Mouse (Mus musculus) naive thymus-derived CD4-positive, alpha-beta T cell, adult 5 months (primary cell): ENCODE data around the gene Zbtb40. TPM values are rescaled to one million over a fixed set of nuclear protein-coding genes. Genes with fewer than 3 reads are reported as not detected.

Experiments used
- polyA plus RNA-seq: library from polyadenylated mRNA; unstranded; fragments of 100-300 nt; shearing (Covaris generic); gene quantifications from one replicate; pipeline ENCODE4 v1.2.1, GENCODE M21; 2017

Gene Zbtb40
- polyA plus RNA-seq: 9.8 TPM

GRCm38 (mm10) chr4:137048550-137049032, at the start of gene Zbtb40:
Zbtb40 (minus strand) TSS chr4:137048801.

DNA sequence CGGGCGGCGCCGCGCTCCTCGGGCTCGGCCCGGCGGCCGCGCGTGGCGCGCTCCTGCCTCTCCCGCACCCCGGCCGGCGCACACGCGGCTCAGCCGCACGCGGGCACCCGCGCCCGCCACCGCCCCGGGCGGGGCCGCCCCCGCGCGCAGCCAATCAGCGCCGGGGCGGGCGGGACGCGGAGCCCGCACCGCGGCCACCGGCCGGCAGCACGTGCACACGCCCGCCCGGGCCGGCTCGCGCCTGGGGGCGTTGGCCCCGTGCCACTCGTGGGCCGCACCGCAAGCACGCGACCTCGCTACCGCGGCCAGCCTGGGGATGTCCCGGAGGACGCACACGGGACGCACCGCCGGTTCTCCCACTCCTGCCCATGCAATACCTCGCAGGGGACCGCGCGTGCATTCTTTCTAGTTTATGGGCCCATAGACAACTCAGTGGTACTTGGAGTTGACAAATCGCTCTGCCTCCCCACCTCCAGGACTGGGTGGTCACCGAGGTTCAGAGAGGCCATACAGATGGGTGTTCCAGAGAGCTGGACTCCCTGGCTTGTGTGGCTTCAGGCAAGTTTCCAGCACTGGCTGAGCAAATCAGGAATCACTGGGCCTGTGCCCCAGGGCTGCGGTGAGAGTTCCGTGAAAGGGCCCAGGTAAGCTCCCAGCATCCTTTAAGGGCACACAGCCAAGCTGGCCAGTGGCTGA, 91.7 kb downstream of the Zbtb40 start, which contains the start of gene Epha8:
Gene Epha8, minus strand, starts transcription at position 66 of the 696 bp plus-strand sequence.

Other genes starting within 250 kb of the Zbtb40 start
- 0.09 TPM for gene Ephb2, start 212.8 kb downstream of the Zbtb40 start, polyA plus RNA-seq
- not detected for gene C1qb, start 162.6 kb downstream of the Zbtb40 start, polyA plus RNA-seq
- gene C1qc, start 155.7 kb downstream of the Zbtb40 start, polyA plus RNA-seq: not detected
- gene C1qa, start 150.0 kb downstream of the Zbtb40 start, polyA plus RNA-seq: not detected
- gene Epha8, start 92.0 kb downstream of the Zbtb40 start, polyA plus RNA-seq: not detected
- 0.11 TPM for gene Wnt4, start 228.7 kb upstream of the Zbtb40 start, polyA plus RNA-seq